Mouse (Mus musculus): ENCODE measurements around the gene Lrrc71.

Gene Lrrc71

GRCm38 (mm10) chr3:87718525-87718924, 29.9 kb downstream of the Lrrc71 start:
- no peak for DNase-seq (ENCODE audit: low spot score)

Data from MN1 (cell line).